Mouse (Mus musculus) thymus, adult 18-20 months (tissue): ENCODE results near the gene Olfr530.

Source experiments
- DNase-seq, 2 experiments: peaks; one replicate each; pipeline ENCODE4 v3.0.0; 2022; ENCODE audit warnings: mixed read lengths in 2 of 2

Olfr530 gene

DNA sequence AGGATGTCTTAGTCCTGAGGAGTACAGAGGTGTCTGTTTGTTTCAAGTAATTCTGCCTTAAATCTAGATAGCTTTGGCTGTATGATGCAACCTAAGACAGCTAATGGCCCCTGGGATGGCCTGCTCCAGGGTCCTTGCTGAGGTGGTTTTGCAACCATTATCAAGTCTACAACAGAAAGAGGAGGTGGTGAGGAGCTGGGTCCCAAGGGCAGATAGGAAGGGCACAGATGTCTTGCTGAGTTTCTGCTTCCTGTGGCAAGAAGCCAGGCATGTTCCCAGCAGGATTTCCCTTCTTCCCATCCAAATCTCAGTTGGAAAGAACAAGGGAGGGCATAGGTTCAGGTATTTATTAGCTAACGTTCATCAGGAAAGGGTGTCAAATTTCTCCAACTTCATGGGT, at the start of gene Olfr530:
Gene Olfr530, minus strand, starts transcription at position 101 of the 400 bp plus-strand sequence.
- DNase-seq, result no peak

DNA sequence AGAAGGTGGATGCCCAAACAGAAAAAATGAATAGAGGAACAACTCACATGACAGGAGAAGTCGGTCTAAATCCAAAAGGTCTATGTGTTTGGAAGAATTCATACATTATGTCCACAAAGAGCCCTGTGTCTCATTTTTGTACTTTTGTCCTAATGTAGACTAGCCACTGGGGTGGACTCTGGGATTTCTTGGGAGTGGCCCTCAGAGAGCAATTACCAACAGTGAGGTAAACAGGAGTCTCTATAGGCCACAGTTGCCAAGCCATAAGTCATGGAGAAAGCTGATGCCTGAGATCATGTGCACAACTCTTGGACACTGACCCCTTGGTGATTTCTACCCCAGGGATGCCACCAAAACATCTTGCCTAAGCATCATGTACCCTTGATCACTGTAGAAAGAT, 45.4 kb upstream of the Olfr530 start, which contains the start of gene Olfr532:
Gene Olfr532, minus strand, starts transcription at position 101 of the 400 bp plus-strand sequence.
- DNase-seq, result no peak

DNA sequence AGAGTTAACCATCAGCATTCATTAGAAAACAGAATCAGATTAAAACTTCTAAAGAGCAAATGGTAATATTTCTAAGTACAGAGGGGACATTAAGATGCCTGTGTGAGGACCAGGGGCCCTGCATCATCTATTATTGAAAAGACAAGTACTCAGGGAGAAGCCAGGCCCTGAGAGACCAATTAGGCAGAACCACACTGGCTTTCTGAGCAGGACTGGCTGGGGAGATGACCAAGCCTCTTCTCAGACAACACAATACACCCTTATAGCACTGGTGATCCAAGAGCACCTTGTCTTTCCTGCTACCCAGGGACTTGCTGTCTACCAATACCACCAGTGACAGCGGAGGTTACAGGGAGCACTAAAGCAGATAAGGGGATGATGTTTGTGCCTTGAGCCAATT, 26.7 kb upstream of the Olfr530 start, which contains the start of gene Olfr531:
Gene Olfr531, minus strand, starts transcription at position 101 of the 400 bp plus-strand sequence.
- DNase-seq, result no peak

DNA sequence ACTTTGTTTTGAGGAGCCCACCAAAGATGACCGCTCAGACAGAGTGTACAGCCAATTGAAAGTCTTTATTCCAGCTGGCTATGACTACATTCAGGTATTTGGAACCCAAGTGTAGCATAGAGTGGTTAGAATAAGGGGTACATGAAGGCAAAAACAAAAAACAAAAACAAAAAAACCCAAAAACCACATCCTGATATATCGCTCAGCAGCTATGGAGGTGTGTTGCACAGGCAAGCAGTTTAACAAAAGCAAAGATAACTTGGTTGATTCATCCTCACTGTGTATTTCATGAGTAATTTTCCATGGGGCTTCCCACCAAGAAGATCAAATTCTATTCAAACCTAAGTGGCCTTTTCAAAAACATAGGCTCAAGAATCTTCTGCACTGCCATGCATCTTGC, 780 bp upstream of the Olfr530 start:
- DNase-seq, result no peak

DNA sequence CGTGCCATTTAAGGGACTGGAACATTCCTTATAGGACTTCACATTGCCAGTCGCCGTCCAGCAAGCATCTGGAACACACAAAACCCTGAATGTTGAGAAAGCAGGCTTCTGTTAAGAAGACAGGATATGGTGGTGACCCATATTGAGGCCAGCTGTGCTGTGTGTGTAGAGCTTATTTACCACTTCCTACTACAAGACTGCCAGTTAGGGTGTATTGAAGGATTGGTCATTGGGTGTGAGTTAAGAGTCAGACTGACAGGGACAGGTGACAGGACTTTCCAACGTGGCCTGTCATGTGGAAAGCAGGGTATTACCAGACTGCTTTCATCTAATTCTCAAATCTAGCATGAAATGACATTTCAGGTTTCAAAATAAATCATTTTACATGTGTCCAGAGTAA, 1.8 kb downstream of the Olfr530 start:
- DNase-seq, result no peak

DNA sequence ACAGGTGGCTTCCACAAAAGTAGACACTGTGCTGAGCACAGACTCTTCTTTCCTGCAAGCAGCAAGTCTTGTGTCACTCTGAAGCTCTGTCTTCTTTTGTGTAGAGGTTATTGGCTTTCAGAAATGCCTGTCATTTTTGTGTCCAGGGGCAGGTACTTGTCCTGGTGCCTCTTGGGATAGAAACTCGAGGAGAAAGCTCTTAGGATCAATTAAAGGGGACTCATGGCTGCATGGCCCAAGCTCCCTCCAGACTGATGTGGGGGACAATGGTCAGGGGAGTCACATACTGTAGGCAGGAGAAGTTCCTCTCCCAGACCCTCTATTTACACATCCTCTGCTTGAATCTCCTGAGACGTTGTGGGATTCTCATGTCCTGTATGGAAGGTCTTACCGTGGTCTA, 14.6 kb downstream of the Olfr530 start, which contains the start of gene Olfr60:
Gene Olfr60, minus strand, starts transcription at position 101 of the 400 bp plus-strand sequence.
- no peak for DNase-seq

DNA sequence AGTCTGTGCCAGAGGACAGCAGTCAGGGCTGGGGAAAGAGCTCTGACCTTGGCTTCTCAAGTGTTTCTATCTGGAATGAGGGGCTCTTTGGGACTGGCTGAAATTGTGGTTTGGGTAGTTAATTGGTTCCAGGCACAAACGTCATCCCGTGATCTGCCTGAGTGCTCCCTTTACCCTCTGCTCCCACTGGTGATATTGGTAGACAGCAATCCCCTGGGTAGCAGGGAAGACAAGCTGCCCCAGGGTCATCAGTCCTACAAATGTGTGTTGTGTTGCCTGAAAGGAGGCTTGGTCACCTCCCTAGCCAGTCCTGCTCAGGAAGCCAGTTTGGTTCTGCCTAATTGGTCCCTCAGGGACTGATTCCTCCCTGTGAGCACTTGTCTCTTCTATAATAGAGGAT, 42.4 kb downstream of the Olfr530 start, which contains the start of gene Olfr527:
Gene Olfr527, plus strand, starts transcription at position 301 of the 400 bp plus-strand sequence.
- DNase-seq, result no peak

DNA sequence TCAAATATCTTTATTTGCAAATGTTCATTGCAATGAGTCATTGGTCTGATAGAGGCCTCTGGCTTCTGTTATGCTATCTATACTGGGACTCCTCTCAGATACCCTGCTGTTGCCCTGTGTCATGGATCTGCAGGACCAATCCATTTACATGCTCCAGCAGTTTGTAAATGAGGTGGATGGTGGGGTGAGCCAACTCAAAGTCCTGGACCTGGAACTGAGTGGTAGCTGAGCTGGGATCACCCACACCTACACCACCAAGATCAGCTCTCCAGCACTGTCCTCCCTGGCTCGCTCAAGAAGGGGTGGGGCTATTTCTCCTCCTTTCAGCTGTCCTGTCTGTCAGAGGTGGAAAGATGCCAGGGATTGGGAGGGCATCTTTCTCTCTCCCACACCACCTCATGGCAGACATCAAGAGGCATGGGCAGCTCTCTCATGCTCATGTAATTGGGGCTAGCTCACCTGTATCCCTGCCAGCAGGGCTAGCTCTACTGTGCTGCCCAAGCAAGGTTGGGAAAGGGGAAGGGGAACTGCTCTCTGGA, 46.3 kb downstream of the Olfr530 start:
- DNase-seq, result no peak
